Mouse (Mus musculus): Measurements from ENCODE around the gene Ak4.
"Not testable (repeated sequence)": the region's sequence is repeated elsewhere in the genome, so short reads cannot be mapped to it uniquely, and the experiment has no call there.

The Ak4 gene

GRCm38 (mm10) chr4:101419151-101419910, at the start of gene Ak4:
Ak4 (plus strand) TSS chr4:101419277.
- no peak for DNase-seq (ENCODE audit: low read depth, low spot score)

- DNase-seq (ENCODE audit: low read depth, low spot score): no peak
Observed at GRCm38 (mm10) chr4:101369738-101370275, 49.3 kb upstream of the Ak4 start.

- no peak for DNase-seq (ENCODE audit: low read depth, low spot score)
Observed at GRCm38 (mm10) chr4:101372283-101372682, 46.8 kb upstream of the Ak4 start.

- DNase-seq (ENCODE audit: low read depth, low spot score): no peak
Observed at GRCm38 (mm10) chr4:101372751-101373150, 46.3 kb upstream of the Ak4 start.

GRCm38 (mm10) chr4:101374104-101374503, 45.0 kb upstream of the Ak4 start:
- DNase-seq (ENCODE audit: low read depth, low spot score): no peak

GRCm38 (mm10) chr4:101376835-101377234, 42.2 kb upstream of the Ak4 start:
- DNase-seq (ENCODE audit: low read depth, low spot score): no peak

GRCm38 (mm10) chr4:101378241-101378640, 40.8 kb upstream of the Ak4 start:
- no peak for DNase-seq (ENCODE audit: low read depth, low spot score)

GRCm38 (mm10) chr4:101378778-101379177, 40.3 kb upstream of the Ak4 start:
- DNase-seq (ENCODE audit: low read depth, low spot score): no peak

GRCm38 (mm10) chr4:101385002-101385401, 34.1 kb upstream of the Ak4 start:
- DNase-seq (ENCODE audit: low read depth, low spot score): no peak

GRCm38 (mm10) chr4:101388246-101388645, 30.8 kb upstream of the Ak4 start:
- DNase-seq (ENCODE audit: low read depth, low spot score): no peak

- DNase-seq (ENCODE audit: low read depth, low spot score): not testable (repeated sequence)
Observed at GRCm38 (mm10) chr4:101388656-101389055, 30.4 kb upstream of the Ak4 start.

GRCm38 (mm10) chr4:101392229-101392628, 26.8 kb upstream of the Ak4 start:
- DNase-seq (ENCODE audit: low read depth, low spot score): peak; percentile 60

- DNase-seq (ENCODE audit: low read depth, low spot score): no peak
Observed at GRCm38 (mm10) chr4:101393292-101393711, 25.8 kb upstream of the Ak4 start.

- DNase-seq (ENCODE audit: low read depth, low spot score): no peak
Observed at GRCm38 (mm10) chr4:101395021-101395533, 24.0 kb upstream of the Ak4 start.

- DNase-seq (ENCODE audit: low read depth, low spot score): no peak
Observed at GRCm38 (mm10) chr4:101400025-101400594, 19.0 kb upstream of the Ak4 start.

- DNase-seq (ENCODE audit: low read depth, low spot score): no peak
Observed at GRCm38 (mm10) chr4:101401945-101402344, 17.1 kb upstream of the Ak4 start.

- DNase-seq (ENCODE audit: low read depth, low spot score): peak; percentile 4
Observed at GRCm38 (mm10) chr4:101404863-101405262, 14.2 kb upstream of the Ak4 start.

- no peak for DNase-seq (ENCODE audit: low read depth, low spot score)
Observed at GRCm38 (mm10) chr4:101406411-101407196, 12.5 kb upstream of the Ak4 start.

GRCm38 (mm10) chr4:101416966-101417365, 2.1 kb upstream of the Ak4 start:
- DNase-seq (ENCODE audit: low read depth, low spot score): no peak

- no peak for DNase-seq (ENCODE audit: low read depth, low spot score)
Observed at GRCm38 (mm10) chr4:101419911-101420880, 1.1 kb downstream of the Ak4 start.

- DNase-seq (ENCODE audit: low read depth, low spot score): no peak
Observed at GRCm38 (mm10) chr4:101422996-101423395, 3.9 kb downstream of the Ak4 start.
